Mouse (Mus musculus) lung, postnatal 0 days (tissue): ENCODE results near the gene Mfsd6.

Experiments
- CTCF ChIP-seq: IDR thresholded peaks from 2 replicates; pipeline ENCODE4 v1.5.1; 2016; ENCODE audit warnings: antibody characterized with exemption, mild to moderate bottlenecking
- EP300 ChIP-seq: IDR thresholded peaks from 2 replicates; pipeline ENCODE4 v1.6.1; 2016; ENCODE audit warnings: antibody characterized with exemption, mild to moderate bottlenecking, control low read depth

DNA sequence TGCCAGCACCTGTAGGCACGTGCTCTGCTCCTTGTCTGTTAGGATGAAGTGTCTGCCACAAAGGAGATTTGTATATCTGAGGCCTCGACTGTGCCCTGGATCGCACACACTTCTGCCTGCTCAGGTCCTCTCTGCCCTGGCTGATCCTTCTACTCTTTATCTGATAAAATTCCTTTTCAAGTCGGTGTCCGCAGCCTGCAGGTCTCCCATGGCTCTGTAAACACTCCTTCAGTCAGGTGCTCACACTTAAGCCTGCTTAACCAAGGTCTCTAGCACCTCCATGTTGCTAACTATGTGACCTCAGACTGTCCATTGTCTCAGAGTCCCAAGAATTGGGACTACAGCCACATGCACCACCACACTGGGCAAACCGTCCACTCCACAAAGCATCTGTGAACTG, 87.0 kb downstream of the Mfsd6 start:
- TF ChIP-seq EP300 = no peak
- TF ChIP-seq CTCF = no peak
